In the genomic region with DNA sequence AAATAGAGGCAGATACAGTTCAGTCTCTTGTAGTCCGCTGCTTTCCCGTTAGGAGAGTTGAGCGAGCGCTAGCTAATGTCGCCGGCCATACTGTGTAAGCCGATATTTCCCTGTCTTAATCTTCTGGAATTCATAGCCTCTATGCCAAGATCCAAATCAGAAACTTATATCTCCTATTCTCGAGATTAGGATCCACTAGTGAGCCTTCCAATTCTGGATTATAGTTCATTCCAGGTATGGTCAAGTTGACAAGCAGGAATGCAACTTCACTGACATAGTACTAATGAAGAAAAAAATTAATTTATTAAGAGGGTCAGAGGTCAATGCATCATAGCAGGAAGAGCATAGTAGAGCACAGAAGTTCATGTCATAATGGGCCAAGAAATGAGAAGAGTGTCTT, we compare ENCODE assay signal across 20 mouse cellular contexts. TPM values are rescaled to one million over a fixed set of nuclear protein-coding genes. Genes with fewer than 3 reads are reported as not detected.
DNase-seq lines count a peak whose midpoint lies in the region; ATAC-seq and TF ChIP-seq lines count a peak whose summit lies in the region.
"Had no signal": no experiment of that assay in that cellular context is flagged by ENCODE, and none has a peak within 500 bp of the region (broad histone marks: within the 10 kb centered on the region; RNA-seq: fewer than 3 reads in every experiment).

A gene (minus strand): TSS at position 101 of the 400 bp plus-strand sequence.

- H3K4me3 ChIP-seq in CH12.LX (replicated peaks in 1 of 3; ENCODE audit: low read depth in 2 of 3, low read length in 2 of 3, poor library complexity in 1 of 3), result no peak within 1 kb of the TSS
- H3K4me3 ChIP-seq in intestine, embryonic 16.5 days (ENCODE audit: low read length), result no peak within 1 kb of the TSS
- H3K4me3 ChIP-seq: embryonic facial prominence, embryonic 12.5 days; hindbrain, embryonic 12.5 days; intestine, embryonic 15.5 days; megakaryocyte, embryonic 14.5 days; neural tube, embryonic 15.5 days had no signal

- no peak for TF ChIP-seq EP300 in CH12.LX (IDR thresholded peaks at IDR 0.05; ENCODE audit: low read length)

- CTCF ChIA-PET in Patski (lab: Charles Lee), result no interaction called here

- H3K27me3 ChIP-seq in CH12.LX (replicated peaks), result no peaks in the 10 kb centered on the region
- H3K27me3 ChIP-seq in Patski, result no peaks in the 10 kb centered on the region
- H3K27me3 ChIP-seq in intestine, embryonic 16.5 days (replicated peaks; ENCODE audit: control insufficient read depth, insufficient read depth, low read length), result no peaks in the 10 kb centered on the region
- H3K27me3 ChIP-seq: embryonic facial prominence, embryonic 12.5 days; hindbrain, embryonic 12.5 days; intestine, embryonic 15.5 days; megakaryocyte, embryonic 14.5 days; neural tube, embryonic 15.5 days had no signal

- no peak for DNase-seq in heart, adult 18-20 months
- no peak for DNase-seq in heart, adult 11 months
- no peak for DNase-seq in CH12.LX (ENCODE audit: extremely low read depth)
- no peak for DNase-seq in Patski (ENCODE audit: low read depth, low spot score)
- no peak for DNase-seq in layer of hippocampus, postnatal 10 days (ENCODE audit: low spot score in 2 of 2)
- no peak for DNase-seq in lung, postnatal 36 days
- DNase-seq: cerebellum, postnatal 14 days; kidney, postnatal 36 days; right cerebral cortex, adult 18-20 months; spleen, adult 18-20 months; thymus, postnatal 25 days had no signal

- H3K79me2 ChIP-seq in CH12.LX (replicated peaks; ENCODE audit: control insufficient read depth, extremely low read depth, insufficient read depth, poor library complexity, severe bottlenecking), result no peaks in the 10 kb centered on the region

- ATAC-seq in Patski, result no peak
- ATAC-seq in monocyte, adult 5-6 weeks (replicated peaks; ENCODE audit: insufficient number of reproducible peaks, low FRiP score, low TSS enrichment, poor library complexity, severe bottlenecking), result no peak
- ATAC-seq in intestine, embryonic 16.5 days, result no peak
- ATAC-seq: intestine, embryonic 15.5 days had no signal

- no peak for TF ChIP-seq CTCF in CH12.LX (conservative IDR thresholded peaks at IDR 0.05 in 1 of 2, IDR thresholded peaks at IDR 0.05 in 1 of 2; ENCODE audit: low read depth in 2 of 2, low read length in 2 of 2)
- TF ChIP-seq CTCF in Patski (IDR thresholded peaks at IDR 0.05), result no peak

- no peak within 1 kb of the TSS for H3K4me2 ChIP-seq in CH12.LX (ENCODE audit: insufficient read depth, low read depth, poor library complexity, severe bottlenecking)
- H3K4me2 ChIP-seq in intestine, embryonic 16.5 days (ENCODE audit: low read depth, low read length), result no peak within 1 kb of the TSS
- H3K4me2 ChIP-seq: embryonic facial prominence, embryonic 12.5 days; hindbrain, embryonic 12.5 days; intestine, embryonic 15.5 days; liver, embryonic 11.5 days; neural tube, embryonic 15.5 days had no signal

- in situ Hi-C loops in CH12.LX (cut with MboI; ENCODE audit: low pct_ligation_motif_present, low pct_unique_long_range_greater_than_20kb, low sequenced_read_pairs), result no loop called here
- in situ Hi-C loops in Patski (cut with MboI; ENCODE audit: low pct_unique_long_range_greater_than_20kb), result no loop called here

- H3K9ac ChIP-seq in CH12.LX (ENCODE audit: insufficient read depth, low read depth), result no peak within 1 kb of the TSS
- H3K9ac ChIP-seq in intestine, embryonic 16.5 days (ENCODE audit: low read depth, low read length), result no peak within 1 kb of the TSS
- H3K9ac ChIP-seq: embryonic facial prominence, embryonic 12.5 days; hindbrain, embryonic 12.5 days; intestine, embryonic 15.5 days; neural tube, embryonic 15.5 days had no signal

- no peak within 1 kb of the TSS for H3K27ac ChIP-seq in CH12.LX (ENCODE audit: insufficient read depth, low read depth)
- no peak within 1 kb of the TSS for H3K27ac ChIP-seq in intestine, embryonic 16.5 days (ENCODE audit: low read length)
- H3K27ac ChIP-seq: embryonic facial prominence, embryonic 12.5 days; hindbrain, embryonic 12.5 days; intestine, embryonic 15.5 days; neural tube, embryonic 15.5 days; stomach, postnatal 0 days had no signal

- no peaks in the 10 kb centered on the region for H3K4me1 ChIP-seq in CH12.LX (ENCODE audit: control insufficient read depth in 1 of 2, insufficient read depth in 2 of 2)
- H3K4me1 ChIP-seq in intestine, embryonic 16.5 days (ENCODE audit: control insufficient read depth, insufficient read depth, low read length), result no peaks in the 10 kb centered on the region
- H3K4me1 ChIP-seq: embryonic facial prominence, embryonic 12.5 days; hindbrain, embryonic 12.5 days; intestine, embryonic 15.5 days; megakaryocyte, embryonic 14.5 days; neural tube, embryonic 15.5 days had no signal

- H3K36me3 ChIP-seq in CH12.LX (replicated peaks in 1 of 2; ENCODE audit: control insufficient read depth in 1 of 2, insufficient read depth in 1 of 2, low read length in 1 of 2), result no peaks in the 10 kb centered on the region
- H3K36me3 ChIP-seq in intestine, embryonic 16.5 days (ENCODE audit: control insufficient read depth, insufficient read depth, low read length), result no peaks in the 10 kb centered on the region
- H3K36me3 ChIP-seq: embryonic facial prominence, embryonic 12.5 days; hindbrain, embryonic 12.5 days; intestine, embryonic 15.5 days; neural tube, embryonic 15.5 days had no signal

- no peak for TF ChIP-seq RAD21 in CH12.LX (IDR thresholded peaks at IDR 0.05; ENCODE audit: low read depth, low read length)

- H3K9me3 ChIP-seq in CH12.LX (replicated peaks; ENCODE audit: low read length), result no peaks in the 10 kb centered on the region
- no peaks in the 10 kb centered on the region for H3K9me3 ChIP-seq in intestine, embryonic 16.5 days (ENCODE audit: control insufficient read depth, low read length)
- H3K9me3 ChIP-seq: embryonic facial prominence, embryonic 12.5 days; hindbrain, embryonic 12.5 days; intestine, embryonic 15.5 days; megakaryocyte, embryonic 14.5 days; neural tube, embryonic 15.5 days had no signal

- TF ChIP-seq POLR2A in CH12.LX (IDR thresholded peaks at IDR 0.05; ENCODE audit: low read depth, low read length), result no peak

- 94% methylated on average over 8 of the region's 8 CpGs for WGBS in intestine, embryonic 16.5 days

- POLR2A ChIA-PET in Patski (lab: Charles Lee), result no interaction called here

- dilution Hi-C loops in CH12.LX (cut with MboI; ENCODE audit: extremely low pct_ligation_motif_present, extremely low pct_unique_long_range_greater_than_20kb, low sequenced_read_pairs), result no loop called here

TF ChIP-seq in CH12.LX, 34 proteins besides CTCF, POLR2A, EP300 and RAD21:
- no peak for TF ChIP-seq ETS1 (conservative IDR thresholded peaks at IDR 0.05; ENCODE audit: low read depth, low read length)
- TF ChIP-seq MAZ (IDR thresholded peaks at IDR 0.05; ENCODE audit: low read depth, low read length), result no peak
- TF ChIP-seq NELFE (IDR thresholded peaks at IDR 0.05; ENCODE audit: low read depth, low read length), result no peak
- TF ChIP-seq SIN3A (IDR thresholded peaks at IDR 0.05; ENCODE audit: low read length), result no peak
- no peak for TF ChIP-seq NRF1 (IDR thresholded peaks at IDR 0.05; ENCODE audit: low read depth, low read length)
- no peak for TF ChIP-seq BHLHE40 (IDR thresholded peaks at IDR 0.05; ENCODE audit: low read depth, low read length)
- no peak for TF ChIP-seq IRF4 (IDR thresholded peaks at IDR 0.05; ENCODE audit: low read depth, low read length)
- no peak for TF ChIP-seq MXI1 (IDR thresholded peaks at IDR 0.05; ENCODE audit: low read depth, low read length)
- no peak for TF ChIP-seq JUN (IDR thresholded peaks at IDR 0.05; ENCODE audit: insufficient read depth, low read depth, low read length)
- TF ChIP-seq TBP (conservative IDR thresholded peaks at IDR 0.05; ENCODE audit: low read depth, low read length), result no peak
- no peak for TF ChIP-seq TCF12 (IDR thresholded peaks at IDR 0.05; ENCODE audit: low read depth, low read length)
- TF ChIP-seq MAX (IDR thresholded peaks at IDR 0.05; ENCODE audit: low read length), result no peak

RNA-seq across cellular contexts. Expression of the gene that starts here (rescaled TPM):
- 10 to 100 TPM; 39.7 to 51.2 TPM for total RNA-seq in heart, adult 18-20 months (2021)
- total RNA-seq in CH12.LX (2012; rRNA removed) (15.0 and 20.8 TPM in 2 replicates), CH12.LX (2014; rRNA removed) (49.6 and 54.1 TPM in 2 replicates)
- polyA plus RNA-seq in CH12.LX (2012; ENCODE audit: insufficient read length, low read depth) (6.4 and 7.7 TPM in 2 replicates), Patski (2021) (15.1 TPM)
- total RNA-seq in layer of hippocampus, postnatal 10 days (2021), result 10 to 100 TPM; 14.1 to 14.9 TPM
- total RNA-seq in monocyte, adult 5-6 weeks (2017), result 3.3 to 4.5 TPM (median 3.9 TPM) in 3 replicates
- polyA plus RNA-seq in intestine, embryonic 16.5 days (2015; fragmentation: Nextera tagmentation; extraction: Ambion mirVana), result 2.1 and 2.6 TPM in 2 replicates
